Mouse (Mus musculus) midbrain, embryonic 10.5 days (tissue): ENCODE results near the gene Trpm2. TPM values are rescaled to one million over a fixed set of nuclear protein-coding genes. Genes with fewer than 3 reads are reported as not detected.
"Not testable (repeated sequence)": the region's sequence is repeated elsewhere in the genome, so short reads cannot be mapped to it uniquely, and the experiment has no call there.

ENCODE experiments used
- DNase-seq: peaks from one replicate; pipeline ENCODE4 v3.0.0-alpha.2; 2017; ENCODE audit warnings: low spot score
- H3K27ac ChIP-seq: fragments of 300-500 bp; sonication (generic); replicated peaks from 2 replicates; pipeline ENCODE4 v1.5.1; 2016; ENCODE audit warnings: mild to moderate bottlenecking
- H3K27me3 ChIP-seq: fragments of 300-500 bp; sonication (generic); 2 replicates; pipeline ENCODE4 v1.6.1; 2016; ENCODE audit warnings: low read depth, mild to moderate bottlenecking; ENCODE audit not compliant: poor library complexity, severe bottlenecking
- H3K36me3 ChIP-seq: fragments of 300-500 bp; sonication (generic); 2 replicates; pipeline ENCODE4 v1.6.1; 2016; ENCODE audit warnings: mild to moderate bottlenecking, moderate library complexity
- H3K4me1 ChIP-seq: fragments of 300-500 bp; sonication (generic); 2 replicates; pipeline ENCODE4 v1.6.1; 2016
- H3K4me3 ChIP-seq: fragments of 300-500 bp; sonication (generic); 2 replicates; pipeline ENCODE4 v1.5.1; 2016; ENCODE audit warnings: mild to moderate bottlenecking, moderate library complexity
- H3K9me3 ChIP-seq: fragments of 300-500 bp; sonication (generic); replicated peaks from 2 replicates; pipeline ENCODE4 v1.6.1; 2016; ENCODE audit warnings: mild to moderate bottlenecking
- WGBS: fragments of 180-500 bp; shearing (Covaris S2); methylation state at CpG from one replicate; pipeline ENCODE4 v1.1.7; 2016; 5-methylcytosine and 5-hydroxymethylcytosine counted together
- polyA plus RNA-seq: library from polyadenylated mRNA; unstranded; fragments of >200 nt; fragmentation: Nextera tagmentation; extraction: Ambion mirVana; gene quantifications from 2 replicates; pipeline ENCODE4 v1.2.1, GENCODE M21; 2016

Trpm2 gene
- polyA plus RNA-seq, 1 experiment from 2014 or later: 0.84 TPM

GRCm38 (mm10) chr10:77974811-77975210 is 4.4 kb upstream of the Trpm2 start:
- no peak overlapping the region for H3K27ac ChIP-seq
- peaks cover 12% of the 10 kb centered on the region for H3K27me3 ChIP-seq
- no peak for DNase-seq
- WGBS: 90% methylated on average over 5 of the region's 5 CpGs
- H3K4me3 ChIP-seq: no peak overlapping the region
- H3K36me3 ChIP-seq: no peaks in the 10 kb centered on the region
- no peaks in the 10 kb centered on the region for H3K9me3 ChIP-seq
- H3K4me1 ChIP-seq: peaks cover 21% of the 10 kb centered on the region

DNA sequence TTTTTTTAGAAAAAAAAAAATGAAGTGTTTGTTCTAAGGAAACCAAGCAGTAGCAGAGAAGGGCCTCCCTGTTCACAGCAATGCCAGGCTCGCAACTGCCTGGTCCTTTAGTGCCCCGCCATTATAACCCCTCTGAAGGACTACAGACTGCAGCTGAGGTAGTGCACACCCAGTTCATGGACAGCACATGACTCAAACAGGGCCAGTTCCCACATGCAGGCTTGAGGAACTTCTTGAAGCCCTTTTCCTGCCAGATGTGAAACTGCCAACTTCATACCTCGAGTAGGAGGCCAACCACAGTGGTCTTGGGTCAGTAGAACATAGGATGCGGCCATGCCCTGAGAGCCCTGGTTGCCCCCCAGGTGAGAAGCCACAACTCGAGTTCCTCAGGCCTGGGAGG is 4.0 kb upstream of the Trpm2 start:
- DNase-seq: no peak
- Histone ChIP-seq H3K36me3 (no peaks in the 10 kb centered on the region), H3K4me3 (no peak overlapping the region), H3K9me3 (no peaks in the 10 kb centered on the region), H3K27me3 (peaks cover 17% of the 10 kb centered on the region), H3K27ac (no peak overlapping the region), H3K4me1 (peaks cover 21% of the 10 kb centered on the region)
- 73% methylated on average over 5 of the region's 5 CpGs for WGBS

- no peaks in the 10 kb centered on the region for H3K9me3 ChIP-seq
- H3K27me3 ChIP-seq: peaks cover 35% of the 10 kb centered on the region
- DNase-seq: peak; percentile 34
- 64% methylated on average over 17 of the region's 17 CpGs for WGBS
- H3K36me3 ChIP-seq: no peaks in the 10 kb centered on the region
- H3K4me1 ChIP-seq: peaks cover 11% of the 10 kb centered on the region
- H3K27ac ChIP-seq: no peak overlapping the region
- no peak overlapping the region for H3K4me3 ChIP-seq
These were observed 1.6 kb upstream of the Trpm2 start for GRCm38 (mm10) chr10:77971709-77972553.

- no peaks in the 10 kb centered on the region for H3K9me3 ChIP-seq
- peaks cover 11% of the 10 kb centered on the region for H3K4me1 ChIP-seq
- H3K27me3 ChIP-seq: peaks cover 35% of the 10 kb centered on the region
- no peak overlapping the region for H3K4me3 ChIP-seq
- WGBS: 93% methylated on average over 10 of the region's 10 CpGs
- no peak for DNase-seq
- H3K27ac ChIP-seq: no peak overlapping the region
- no peaks in the 10 kb centered on the region for H3K36me3 ChIP-seq
These were observed 828 bp upstream of the Trpm2 start for GRCm38 (mm10) chr10:77971191-77971590.

- H3K27me3 ChIP-seq: peaks cover 35% of the 10 kb centered on the region
- H3K9me3 ChIP-seq: no peaks in the 10 kb centered on the region
- DNase-seq: no peak
- H3K27ac ChIP-seq: peak overlapping the region; percentile 5; the same call in 1 of the 2 replicates
- H3K4me1 ChIP-seq: peaks cover 11% of the 10 kb centered on the region
- no peaks in the 10 kb centered on the region for H3K36me3 ChIP-seq
- H3K4me3 ChIP-seq: peak overlapping the region; percentile 50
- WGBS: 17% methylated on average over 8 of the region's 8 CpGs
These were observed 414 bp downstream of the Trpm2 start for GRCm38 (mm10) chr10:77969973-77970325.

DNA sequence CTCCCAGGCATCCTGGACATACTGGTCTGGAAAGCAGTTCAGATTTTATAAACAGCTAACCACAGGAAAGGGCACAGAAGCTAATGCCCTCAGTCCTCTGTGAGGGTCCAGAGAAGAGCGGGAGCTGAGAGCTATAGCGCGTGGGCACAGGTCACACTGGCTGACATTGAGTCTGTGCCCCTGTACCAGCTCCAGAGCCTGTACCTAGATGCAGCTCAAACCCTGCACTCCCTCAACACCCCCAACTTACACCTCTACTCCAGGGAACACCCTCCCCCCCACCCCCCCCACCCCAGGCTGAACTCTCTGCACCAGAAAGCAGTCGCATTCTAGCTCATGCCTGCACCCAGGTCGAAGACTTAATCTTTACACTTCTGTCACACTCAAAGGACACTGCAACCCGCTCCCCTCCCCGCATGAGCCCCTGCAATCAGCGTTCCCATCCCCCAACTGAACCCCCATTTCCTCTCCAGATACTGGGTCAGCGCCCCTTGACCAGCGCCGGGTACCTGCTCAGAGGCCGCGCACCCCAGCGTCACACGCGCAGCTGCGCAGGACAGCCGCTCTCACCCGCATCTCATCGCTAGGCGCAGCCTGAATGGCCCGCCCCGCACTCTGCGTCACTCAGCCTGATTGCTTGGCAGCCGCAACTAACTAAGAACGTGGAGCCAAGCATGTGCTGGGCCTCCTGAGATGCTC is 940 bp downstream of the Trpm2 start:
- Histone ChIP-seq H3K36me3 (no peaks in the 10 kb centered on the region), H3K4me3 (peak overlapping the region; percentile 50), H3K27ac (peak overlapping the region; percentile 5), H3K27me3 (peaks cover 35% of the 10 kb centered on the region), H3K9me3 (no peaks in the 10 kb centered on the region), H3K4me1 (peaks cover 11% of the 10 kb centered on the region)
- WGBS: 8% methylated on average over 26 of the region's 26 CpGs
- peak; percentile 55 for DNase-seq

- 78% methylated on average over 6 of the region's 6 CpGs for WGBS
- H3K27me3 ChIP-seq: peaks cover 15% of the 10 kb centered on the region
- H3K36me3 ChIP-seq: no peaks in the 10 kb centered on the region
- no peak overlapping the region for H3K4me3 ChIP-seq
- H3K4me1 ChIP-seq: peaks cover under 1% of the 10 kb centered on the region; the same call in 1 of the 2 replicates
- no peaks in the 10 kb centered on the region for H3K9me3 ChIP-seq
- no peak for DNase-seq
- no peak overlapping the region for H3K27ac ChIP-seq
These were observed 6.4 kb downstream of the Trpm2 start for GRCm38 (mm10) chr10:77963971-77964370.

DNA sequence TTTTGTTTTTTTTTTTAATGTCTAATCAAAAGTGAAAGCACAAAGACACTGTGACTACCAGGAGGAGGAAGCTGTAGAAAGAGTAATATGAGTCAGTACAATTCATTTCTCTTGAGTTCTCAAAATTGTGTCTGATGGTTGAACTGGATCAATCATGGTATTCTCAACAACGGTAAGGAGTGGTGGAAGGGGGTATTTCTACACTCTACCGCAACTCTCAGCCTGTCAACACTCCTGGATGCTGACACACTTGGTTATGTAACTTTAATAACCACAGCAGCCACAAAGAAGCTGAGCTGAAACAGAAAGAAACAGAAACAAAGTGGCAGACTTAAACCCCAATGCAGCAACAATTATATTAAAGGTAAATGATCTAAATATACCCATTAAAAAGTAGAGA is 7.6 kb downstream of the Trpm2 start:
- no peak for DNase-seq
- Histone ChIP-seq H3K9me3 (no peaks in the 10 kb centered on the region), H3K4me1 (no peaks in the 10 kb centered on the region), H3K27me3 (peaks cover 2% of the 10 kb centered on the region), H3K4me3 (no peak overlapping the region), H3K27ac (no peak overlapping the region), H3K36me3 (no peaks in the 10 kb centered on the region)
- WGBS: 89% methylated on average over 2 of the region's 2 CpGs

DNA sequence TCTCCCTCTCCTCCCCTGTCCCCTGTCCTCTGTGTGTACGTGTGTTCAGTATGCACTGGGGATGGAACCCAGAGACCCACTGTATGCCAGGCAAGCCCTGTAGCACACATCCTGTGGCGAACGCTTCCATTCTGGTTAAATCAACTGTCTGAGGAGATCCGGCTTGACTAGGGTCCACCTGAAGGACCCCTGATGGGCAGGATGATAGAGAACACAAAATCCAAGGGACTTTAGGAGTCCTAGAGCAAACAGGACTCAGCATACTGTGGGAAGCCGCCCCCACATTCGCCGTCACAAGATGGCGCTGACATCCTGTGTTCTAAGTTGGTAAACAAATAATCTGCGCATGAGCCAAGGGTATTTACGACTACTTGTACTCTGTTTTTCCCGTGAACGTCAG is 19.9 kb downstream of the Trpm2 start:
- H3K4me1 ChIP-seq, H3K27ac ChIP-seq, H3K9me3 ChIP-seq, DNase-seq, H3K4me3 ChIP-seq, H3K36me3 ChIP-seq, H3K27me3 ChIP-seq: not testable (repeated sequence)
- WGBS: 90% methylated on average over 10 of the region's 12 CpGs

GRCm38 (mm10) chr10:77939685-77940084 is 30.7 kb downstream of the Trpm2 start:
- Histone ChIP-seq H3K27ac (no peak overlapping the region), H3K4me1 (no peaks in the 10 kb centered on the region), H3K27me3 (no peaks in the 10 kb centered on the region), H3K36me3 (no peaks in the 10 kb centered on the region), H3K9me3 (no peaks in the 10 kb centered on the region), H3K4me3 (no peak overlapping the region)
- no peak for DNase-seq
- 80% methylated on average over 2 of the region's 2 CpGs for WGBS

DNA sequence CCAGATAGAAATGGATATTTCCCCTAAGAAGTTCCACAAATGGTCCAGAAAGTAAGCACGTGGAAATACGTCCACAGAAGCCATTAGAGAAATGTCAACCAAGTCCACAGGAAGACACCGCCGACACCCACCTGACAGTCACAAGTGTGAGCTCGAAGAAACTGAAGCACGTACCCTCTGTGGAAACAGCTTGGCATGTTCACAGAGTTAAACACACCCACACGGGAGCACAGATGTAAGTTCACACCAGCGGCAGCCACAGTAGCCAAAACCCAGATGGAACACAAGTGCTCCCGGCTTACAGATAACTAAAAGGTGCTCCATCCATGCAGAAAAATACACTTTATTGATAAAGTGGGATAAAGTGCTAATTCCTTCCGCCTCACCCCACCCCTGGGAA is 43.0 kb downstream of the Trpm2 start:
- 92% methylated on average over 10 of the region's 10 CpGs for WGBS
- no peak for DNase-seq
- Histone ChIP-seq H3K4me1 (no peaks in the 10 kb centered on the region), H3K27me3 (no peaks in the 10 kb centered on the region), H3K36me3 (no peaks in the 10 kb centered on the region), H3K9me3 (no peaks in the 10 kb centered on the region), H3K27ac (no peak overlapping the region), H3K4me3 (no peak overlapping the region)

- Histone ChIP-seq H3K27ac (no peak overlapping the region), H3K36me3 (no peaks in the 10 kb centered on the region), H3K27me3 (no peaks in the 10 kb centered on the region), H3K9me3 (no peaks in the 10 kb centered on the region), H3K4me1 (no peaks in the 10 kb centered on the region), H3K4me3 (no peak overlapping the region)
- DNase-seq: peak; percentile 43
- WGBS: 51% methylated on average over 7 of the region's 7 CpGs
These were observed 44.2 kb downstream of the Trpm2 start for GRCm38 (mm10) chr10:77926140-77926539.

DNA sequence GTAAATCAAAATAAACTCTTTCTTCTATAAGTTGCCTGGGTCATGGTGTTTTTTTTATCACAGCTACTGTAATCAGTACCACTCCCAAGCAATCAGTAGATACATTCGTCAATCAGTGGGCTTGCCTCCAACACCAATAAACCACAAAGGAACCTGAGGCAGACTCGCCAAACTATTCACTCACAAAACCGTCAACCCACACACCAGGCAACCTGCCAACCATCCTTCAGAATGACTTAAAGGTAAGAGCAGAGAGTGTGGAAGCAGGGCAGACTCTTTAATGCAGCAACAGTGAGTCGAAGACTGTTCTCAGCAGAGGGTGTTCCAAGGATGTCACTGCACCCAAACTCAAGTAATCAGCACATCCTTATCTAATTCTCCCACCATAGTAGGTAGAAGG is 47.7 kb downstream of the Trpm2 start:
- Histone ChIP-seq H3K27ac (no peak overlapping the region), H3K27me3 (no peaks in the 10 kb centered on the region), H3K4me3 (no peak overlapping the region), H3K9me3 (no peaks in the 10 kb centered on the region), H3K36me3 (no peaks in the 10 kb centered on the region), H3K4me1 (no peaks in the 10 kb centered on the region)
- WGBS: 92% methylated on average over 4 of the region's 4 CpGs
- no peak for DNase-seq
